Mouse (Mus musculus) liver, embryonic 14.5 days (tissue): Measurements from ENCODE around the gene C6.

ENCODE experiments used
- CTCF ChIP-seq: IDR thresholded peaks from 2 replicates; pipeline ENCODE4 v1.5.1; 2016; ENCODE audit warnings: antibody characterized with exemption, low read depth, control low read depth
- EP300 ChIP-seq: IDR thresholded peaks from 2 replicates; pipeline ENCODE4 v1.6.1; 2016; ENCODE audit warnings: antibody characterized with exemption, low read depth

DNA sequence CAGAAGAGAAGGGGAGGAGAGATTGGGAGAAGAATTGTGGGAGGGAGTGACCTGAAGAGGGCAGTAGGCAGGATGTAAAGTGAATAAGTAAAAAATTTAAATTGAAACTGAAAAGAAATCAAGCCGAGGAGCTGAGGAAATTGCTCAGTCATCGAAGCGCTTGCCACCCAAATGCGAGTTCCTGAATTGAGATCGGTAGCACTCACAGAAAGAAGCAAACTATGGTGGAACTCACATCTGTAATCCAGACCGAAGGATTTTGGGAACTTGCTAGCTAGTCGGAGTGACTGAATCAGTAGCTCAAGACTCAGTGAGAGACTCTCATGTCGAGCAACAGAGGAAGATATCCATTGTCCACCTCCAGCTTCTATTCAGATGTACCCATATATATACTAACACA lies 94.8 kb downstream of the C6 start:
- no peak for TF ChIP-seq CTCF
- no peak for TF ChIP-seq EP300
